ENCODE assay signal across 8 mouse cellular contexts in the genomic region with DNA sequence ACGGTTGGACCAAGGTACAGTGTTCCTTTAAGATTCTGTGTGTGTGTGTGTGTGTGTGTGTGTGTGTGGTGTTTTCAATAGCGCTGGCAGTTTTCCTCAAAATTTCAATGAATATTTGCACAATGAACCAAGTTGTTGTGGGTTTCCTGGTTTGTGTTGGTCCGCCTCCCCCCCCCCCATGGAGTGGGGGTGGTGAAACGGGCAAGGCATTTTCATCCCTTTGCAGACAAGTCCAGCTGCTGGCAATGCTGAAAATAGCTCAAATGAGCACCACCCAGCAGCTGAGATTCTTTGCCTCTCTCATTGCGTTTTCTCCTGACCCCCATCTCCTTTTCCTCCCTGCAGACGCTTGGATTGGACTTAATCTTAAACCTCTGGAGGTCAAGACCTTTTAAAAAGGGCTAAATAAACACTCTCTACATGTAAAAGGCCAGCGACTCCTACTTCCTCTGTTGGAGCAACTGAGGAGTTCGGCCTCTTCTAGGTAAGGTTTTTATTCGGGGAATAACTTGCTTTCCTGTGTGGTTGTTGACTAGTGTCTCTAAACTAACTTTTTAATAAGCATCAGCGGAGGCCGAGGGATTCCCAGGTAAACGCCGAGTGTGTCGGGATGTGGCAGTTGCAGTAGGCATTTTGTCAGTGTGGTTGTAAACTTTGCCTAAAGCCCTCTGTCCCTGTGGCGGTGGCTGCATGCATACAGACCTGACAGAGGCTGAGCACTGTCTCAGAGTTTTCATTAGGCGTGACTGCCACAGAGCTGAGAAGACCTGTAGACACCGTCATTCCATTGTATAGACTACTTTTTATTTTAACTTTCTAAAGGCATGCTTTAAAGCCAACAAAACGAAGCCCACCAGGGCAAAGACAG.
DNase-seq lines count a peak whose midpoint lies in the region; ATAC-seq and TF ChIP-seq lines count a peak whose summit lies in the region.

No protein-coding gene starts in this region.

- H3K4me3 ChIP-seq in liver, embryonic 12.5 days = no peak overlapping the region
- peak overlapping the region; percentile 22 for H3K4me3 ChIP-seq in limb, embryonic 10.5 days
- peak overlapping the region; percentile 31 for H3K4me3 ChIP-seq in small intestine, adult 2 months (ENCODE audit: low read depth, low read length)

- no peaks in the 10 kb centered on the region for H3K27me3 ChIP-seq in liver, embryonic 12.5 days (replicated peaks)
- no peaks in the 10 kb centered on the region for H3K27me3 ChIP-seq in limb, embryonic 10.5 days (ENCODE audit: low read depth, poor library complexity, severe bottlenecking)
- no peaks in the 10 kb centered on the region for H3K27me3 ChIP-seq in small intestine, adult 2 months (ENCODE audit: control insufficient read depth, insufficient read depth, low read length)

- H3K4me1 ChIP-seq in liver, embryonic 12.5 days = no peaks in the 10 kb centered on the region
- H3K4me1 ChIP-seq in limb, embryonic 10.5 days = peaks cover 41% of the 10 kb centered on the region
- H3K4me1 ChIP-seq in small intestine, adult 2 months (ENCODE audit: control insufficient read depth, insufficient read depth, insufficient read length, low read length) = peaks cover 9% of the 10 kb centered on the region

- ATAC-seq in liver, embryonic 12.5 days = no peak

- no peak overlapping the region for H3K27ac ChIP-seq in liver, embryonic 12.5 days
- H3K27ac ChIP-seq in limb, embryonic 10.5 days = peak overlapping the region; percentile 56; the same call in 1 of the 2 replicates
- H3K27ac ChIP-seq in small intestine, adult 2 months (ENCODE audit: insufficient read depth, low read depth, low read length) = peak overlapping the region; percentile 20

- no peaks in the 10 kb centered on the region for H3K9me3 ChIP-seq in liver, embryonic 12.5 days (replicated peaks)
- no peaks in the 10 kb centered on the region for H3K9me3 ChIP-seq in limb, embryonic 10.5 days (replicated peaks)

- TF ChIP-seq POLR2A in small intestine, adult 2 months (IDR thresholded peaks at IDR 0.05; ENCODE audit: low read depth, low read length) = no peak

- H3K4me2 ChIP-seq in liver, embryonic 12.5 days = no peak overlapping the region

- WGBS in liver, embryonic 12.5 days (ENCODE audit: insufficient replicate concordance) = 52% methylated on average over 18 of the region's 18 CpGs
- WGBS in limb, embryonic 10.5 days = 43% methylated on average over 18 of the region's 18 CpGs
- 12% methylated on average over 18 of the region's 18 CpGs for WGBS in small intestine, adult 2 months

- peak; percentile 4 for DNase-seq in liver
- DNase-seq in heart, adult 8-10 months (ENCODE audit: low spot score) = peak; percentile 44
- no peak for DNase-seq in limb, embryonic 10.5 days (ENCODE audit: low spot score)
- DNase-seq in cerebellum, adult 8-10 months = no peak
- DNase-seq in layer of hippocampus, adult 9-10 months (ENCODE audit: low spot score) = no peak
- no peak for DNase-seq in testis, postnatal 10 days (ENCODE audit: low spot score)

- no peaks in the 10 kb centered on the region for H3K36me3 ChIP-seq in liver, embryonic 12.5 days
- no peaks in the 10 kb centered on the region for H3K36me3 ChIP-seq in limb, embryonic 10.5 days
- no peaks in the 10 kb centered on the region for H3K36me3 ChIP-seq in small intestine, adult 2 months (ENCODE audit: control insufficient read depth, insufficient read depth, low read length)

- no peak for TF ChIP-seq CTCF in small intestine, adult 2 months (IDR thresholded peaks at IDR 0.05; ENCODE audit: extremely low read depth, insufficient read length, insufficient replicate concordance, low read depth, low read length)

- H3K9ac ChIP-seq in liver, embryonic 12.5 days = no peak overlapping the region

Comparison
In these comparisons a context has a peak if more than half of its experiments do, and no peak if none do; other contexts are left out.
1. DNase-seq: peak in liver (single experiment) and heart, adult 8-10 months (single experiment); none in limb, embryonic 10.5 days (single experiment), cerebellum, adult 8-10 months (single experiment), layer of hippocampus, adult 9-10 months (single experiment) and testis, postnatal 10 days (single experiment).